Mouse (Mus musculus) heart, adult 8-10 months (tissue): ENCODE results near the gene Me3. TPM values are rescaled to one million over a fixed set of nuclear protein-coding genes. Genes with fewer than 3 reads are reported as not detected.

Source experiments
- DNase-seq: peaks from one replicate; pipeline ENCODE4 v3.0.0; 2022; ENCODE audit warnings: low spot score
- total RNA-seq, 4 experiments: library from RNA; stranded (reverse); gene quantifications; 2 replicates each; pipeline ENCODE4 v1.2.4; 2022

Me3 gene
- total RNA-seq, 4 experiments from 2014 or later = 141 to 151 (median 146) TPM

DNA sequence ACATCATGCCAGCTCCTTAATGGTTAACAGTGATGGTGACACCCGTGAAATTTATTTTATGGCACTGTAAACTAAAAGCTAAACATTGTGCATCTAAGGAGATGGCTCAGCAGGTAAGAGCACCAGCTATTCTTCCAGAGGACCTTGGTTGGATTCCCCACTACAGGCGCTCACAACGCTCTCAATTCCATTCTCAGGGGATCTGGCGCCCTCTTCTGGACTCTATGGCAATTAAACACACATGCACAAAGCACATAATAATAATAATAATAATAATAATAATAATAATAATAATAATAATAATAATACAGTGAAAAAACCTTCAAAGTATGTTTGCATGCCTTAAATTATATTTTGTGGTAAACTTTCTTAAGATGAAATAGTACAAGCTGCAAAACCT lies 259.7 kb downstream of the Me3 start:
- DNase-seq = no peak

DNA sequence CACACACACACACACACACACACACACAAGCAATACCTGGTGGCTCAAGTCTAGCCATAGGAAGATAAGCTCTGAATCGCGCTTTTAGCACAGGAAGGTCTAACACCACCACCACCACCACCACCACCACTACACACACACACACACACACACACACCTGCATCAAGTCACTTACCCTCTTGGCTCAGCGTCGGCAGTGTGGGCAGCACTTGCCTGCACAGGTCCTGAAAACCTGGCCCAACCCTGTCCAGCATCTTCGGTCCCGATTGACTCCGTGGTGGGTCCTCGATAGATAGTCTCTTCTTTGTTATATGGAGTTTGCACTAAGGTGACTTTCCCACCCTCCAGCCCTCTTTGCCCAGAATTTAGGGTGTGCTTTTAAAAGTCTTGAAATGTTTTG lies 270.8 kb downstream of the Me3 start:
- DNase-seq = no peak

DNA sequence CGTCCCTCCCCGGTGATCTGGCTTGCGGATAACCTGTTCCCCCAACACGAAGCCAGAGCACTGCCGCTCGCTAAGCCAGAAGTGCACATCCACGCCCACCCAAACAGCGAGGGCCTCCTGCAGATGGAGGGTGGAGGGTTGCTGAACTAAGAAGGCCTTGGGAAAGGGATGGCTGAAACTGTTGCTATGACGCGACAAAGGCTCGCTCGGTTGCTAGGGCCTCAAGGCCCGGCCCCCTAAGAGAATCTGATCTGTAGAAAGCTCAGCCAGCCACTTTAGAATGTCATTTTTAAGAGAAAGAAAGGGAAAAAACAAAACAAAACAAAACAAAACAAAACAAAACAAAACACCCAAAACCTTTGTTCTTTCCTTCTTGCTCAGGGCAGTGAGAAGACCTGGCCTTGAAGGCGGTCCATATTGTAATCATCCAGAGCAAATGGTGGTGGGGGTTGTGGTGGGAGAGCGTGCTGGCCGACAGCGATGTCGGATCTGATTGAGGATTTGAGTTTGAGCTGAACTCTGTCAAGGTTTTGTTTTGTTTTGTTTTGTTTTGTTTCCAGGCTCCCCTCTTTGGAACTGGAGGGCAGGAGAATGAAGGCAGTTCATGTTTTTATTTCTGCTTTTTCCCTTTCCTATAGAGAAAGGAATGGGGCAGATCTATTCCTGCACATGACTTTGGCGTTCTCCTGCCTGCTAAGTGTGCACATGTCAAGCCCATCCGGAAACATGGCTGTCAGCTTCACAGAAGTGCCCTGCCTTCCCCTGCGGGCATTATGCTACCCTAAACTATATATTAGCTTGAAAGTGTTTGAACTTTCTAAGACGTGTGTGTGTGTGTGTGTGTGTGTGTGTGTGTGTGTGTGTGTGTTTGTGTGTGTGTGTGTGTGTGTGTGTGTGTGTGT lies 271.5 kb downstream of the Me3 start, which contains the start of gene Ccdc81:
TSS of gene Ccdc81 (minus strand) at position 188 of the 902 bp plus-strand sequence.
- no peak for DNase-seq

Other genes starting within 250 kb of the Me3 start
- 10 to 100 TPM; 30.3 to 39.6 (median 36.3) TPM for gene Tmem135, start 228.2 kb upstream of the Me3 start, total RNA-seq
- gene Fzd4, start 228.0 kb upstream of the Me3 start, total RNA-seq = 10 to 100 TPM; 23.6 to 31.0 (median 28.6) TPM
- 10 to 100 TPM; 12.3 to 19.3 (median 17.8) TPM for gene Prss23, start 105.2 kb upstream of the Me3 start, total RNA-seq